Mouse (Mus musculus) hematopoietic stem cell, adult 5-6 weeks (primary cell): ENCODE measurements around the gene Nav3. TPM values are rescaled to one million over a fixed set of nuclear protein-coding genes. Genes with fewer than 3 reads are reported as not detected.

ENCODE experiments used
- ATAC-seq, 2 experiments: fragments of 125-278 bp in 1 of 2; replicated peaks in 1 of 2; 2 replicates each; pipeline ENCODE4 v1.8.0; 2016 to 2017; ENCODE audit warnings: inconsistent platforms in 2 of 2, mild to moderate bottlenecking in 2 of 2, moderate number of reproducible peaks in 2 of 2, low read depth in 1 of 2, moderate TSS enrichment in 1 of 2; ENCODE audit not compliant: low FRiP score in 2 of 2, poor library complexity in 2 of 2, severe bottlenecking in 2 of 2, insufficient read depth in 1 of 2, low TSS enrichment in 1 of 2
- total RNA-seq: library from RNA; stranded (forward); fragments of 172-1452, 232-1000 nt; gene quantifications from 2 replicates; pipeline ENCODE4 v1.2.3, GENCODE M21; 2017

Gene Nav3
- total RNA-seq, 1 experiment from 2014 or later = 0.25 TPM

DNA sequence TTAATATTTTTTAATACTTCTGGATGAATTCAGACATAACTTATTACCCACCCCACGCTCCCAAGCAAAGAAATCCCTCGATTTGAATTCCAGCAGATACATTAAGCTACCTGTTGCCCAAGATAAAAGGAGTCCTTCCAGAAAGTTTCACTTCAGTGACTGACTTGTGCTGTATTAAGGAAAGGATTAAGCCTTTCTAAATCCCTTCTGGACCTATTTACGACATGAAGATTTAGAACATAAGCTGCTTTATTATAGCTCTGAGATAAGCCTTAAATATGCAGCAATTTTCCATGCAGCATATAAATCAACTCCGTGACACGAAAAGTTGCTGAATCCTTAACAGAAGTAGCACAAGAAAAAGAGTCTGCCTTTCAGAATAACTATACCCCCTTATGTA is 732.4 kb downstream of the Nav3 start:
- ATAC-seq = no peak

DNA sequence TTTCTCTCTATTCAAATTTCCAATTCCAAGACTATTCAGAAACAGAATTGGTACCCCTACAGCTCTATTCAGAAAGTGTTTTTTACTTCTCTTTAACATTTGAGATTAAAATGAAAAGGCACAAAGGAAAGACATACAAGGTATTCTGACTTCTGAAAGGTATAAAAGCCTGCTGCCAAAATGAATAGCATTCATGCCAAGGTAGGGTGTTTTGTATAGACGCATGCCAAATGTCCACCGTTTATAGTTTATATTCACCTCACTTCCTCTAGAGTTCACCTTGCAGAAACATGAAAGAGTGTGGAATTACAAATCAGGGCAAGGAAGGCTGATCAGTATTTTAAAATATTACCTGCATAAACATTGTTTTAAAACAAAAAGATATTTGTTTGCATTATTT is 737.2 kb downstream of the Nav3 start:
- no peak for ATAC-seq

DNA sequence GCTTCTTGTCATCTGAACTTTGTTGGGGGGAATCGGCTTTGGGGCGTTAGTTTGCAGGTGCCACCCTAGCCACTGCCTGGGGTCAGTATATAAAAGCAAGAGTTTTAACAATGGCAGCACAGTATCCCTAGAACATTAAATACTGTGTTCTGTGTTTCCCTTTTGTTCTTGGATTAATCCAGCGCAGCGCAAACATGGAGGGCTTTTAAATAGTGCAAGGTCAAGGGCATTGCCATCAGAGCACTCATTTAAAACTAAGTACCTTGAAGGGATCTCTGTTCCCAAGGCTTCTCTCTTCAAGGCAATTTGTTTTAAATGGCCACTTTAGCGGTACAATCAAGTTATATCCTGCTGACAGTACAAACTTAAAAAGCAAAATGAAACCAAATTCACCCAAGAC is 737.6 kb downstream of the Nav3 start:
- ATAC-seq = no peak

DNA sequence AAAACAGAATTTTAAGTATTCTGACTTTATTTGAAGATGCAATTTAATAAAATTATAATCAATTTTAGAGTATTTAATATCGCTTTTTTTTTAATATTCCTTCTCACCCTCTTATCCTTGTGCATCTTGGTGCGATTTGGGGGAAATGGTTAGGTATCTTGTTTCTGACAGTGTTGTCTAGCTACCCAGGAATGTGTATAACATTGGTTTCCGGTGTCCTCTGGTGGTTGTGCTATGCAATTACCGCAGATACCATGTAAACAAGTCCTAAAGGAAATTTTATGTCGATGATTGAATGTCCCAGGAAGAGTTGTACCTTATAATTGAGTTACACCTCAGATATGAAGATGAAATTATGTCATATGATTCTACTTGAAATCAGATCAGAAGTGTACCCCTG is 743.0 kb downstream of the Nav3 start:
- ATAC-seq = 0 out of 4 replicates have a peak, but pooled peaks of 1 of the 2 experiments have one; percentile 27

DNA sequence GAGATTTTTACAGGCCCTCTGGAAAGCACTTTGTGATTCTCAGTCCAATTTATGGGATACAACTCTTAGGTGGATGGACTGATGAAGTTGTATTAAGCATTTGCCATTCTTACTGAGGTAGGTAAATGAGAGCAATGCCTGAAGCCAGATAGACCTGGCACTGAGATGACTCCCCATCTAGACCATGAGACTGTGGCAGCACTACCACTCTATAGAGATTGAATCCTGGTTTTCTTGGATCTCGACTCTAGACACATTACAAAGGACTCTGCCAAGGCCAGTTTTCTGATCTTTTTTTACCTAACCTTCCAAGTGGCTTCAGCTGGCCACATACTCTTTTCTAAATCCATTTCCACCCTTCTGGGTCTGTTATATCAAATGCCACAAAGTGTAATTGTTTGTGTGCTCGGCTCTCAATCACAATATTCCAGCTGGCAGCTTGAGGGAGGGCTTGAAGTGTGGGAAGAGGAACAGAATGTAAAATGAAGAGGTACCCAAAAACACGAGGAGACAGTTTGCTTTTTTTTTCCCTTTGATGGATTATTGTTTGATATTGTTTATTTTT is 756.2 kb downstream of the Nav3 start:
- ATAC-seq = no peak

DNA sequence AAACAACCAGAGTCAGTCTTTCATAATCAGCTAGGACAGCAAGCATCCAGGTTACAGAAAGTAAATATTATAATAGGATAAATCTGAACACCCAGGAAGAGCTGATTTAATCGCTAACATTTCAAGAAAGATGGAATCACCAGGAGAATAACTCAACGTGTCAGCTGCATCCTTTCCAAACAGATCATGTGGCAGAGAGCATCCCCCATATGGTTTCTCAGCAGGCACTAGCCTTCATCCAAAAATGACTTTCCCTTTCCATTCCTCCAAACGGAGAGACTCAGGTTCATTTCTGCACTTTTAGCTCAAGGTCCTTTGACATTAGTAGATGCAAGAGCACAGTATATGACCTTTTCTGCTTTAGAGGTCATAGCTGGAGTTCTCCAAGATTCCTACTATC is 765.4 kb downstream of the Nav3 start:
- ATAC-seq = no peak

DNA sequence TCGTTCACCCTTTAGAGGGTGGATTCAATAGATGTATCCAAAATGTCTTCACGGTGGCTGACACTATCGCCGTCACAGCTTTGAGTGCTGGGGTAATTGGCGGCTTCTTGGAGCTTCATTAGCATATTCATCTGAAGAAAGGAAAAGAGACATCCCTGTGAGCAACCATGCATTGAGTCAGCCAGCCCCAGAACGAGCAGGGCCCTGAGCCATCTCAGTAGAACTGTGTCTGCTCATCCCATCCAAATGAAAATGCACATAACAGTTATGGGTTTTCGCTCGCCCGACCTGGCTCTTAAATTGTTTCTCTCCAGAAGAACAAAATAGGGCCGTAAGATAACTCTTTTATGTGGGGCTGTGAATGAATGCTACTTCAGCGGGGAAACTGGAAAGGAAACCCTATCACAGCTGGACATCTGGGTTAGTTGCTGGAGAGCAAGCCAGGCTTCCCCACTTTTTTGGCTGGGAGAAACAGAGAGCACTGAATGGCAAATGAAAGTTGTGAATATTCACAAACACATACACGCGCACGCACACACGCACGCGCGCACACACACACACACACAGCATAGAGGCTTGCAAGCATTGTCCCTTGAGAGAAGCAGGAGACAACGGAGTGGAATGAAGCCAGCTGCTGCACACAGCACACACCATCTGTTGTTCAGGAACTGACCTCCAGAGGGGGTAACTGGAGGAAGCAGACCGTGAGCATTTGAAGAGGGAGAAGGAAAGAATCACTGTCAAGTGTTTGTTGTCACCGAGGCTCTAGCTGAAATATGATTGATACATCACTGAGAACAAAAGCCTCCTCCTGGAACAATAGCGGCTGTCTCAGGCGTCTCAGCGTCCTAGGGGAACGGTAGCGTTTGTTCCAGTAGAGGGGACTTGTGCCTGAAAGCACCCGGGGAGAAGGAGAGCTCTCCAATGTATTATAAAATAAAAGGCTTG is 771.6 kb downstream of the Nav3 start:
- peak; percentile 60 to 85 for ATAC-seq

DNA sequence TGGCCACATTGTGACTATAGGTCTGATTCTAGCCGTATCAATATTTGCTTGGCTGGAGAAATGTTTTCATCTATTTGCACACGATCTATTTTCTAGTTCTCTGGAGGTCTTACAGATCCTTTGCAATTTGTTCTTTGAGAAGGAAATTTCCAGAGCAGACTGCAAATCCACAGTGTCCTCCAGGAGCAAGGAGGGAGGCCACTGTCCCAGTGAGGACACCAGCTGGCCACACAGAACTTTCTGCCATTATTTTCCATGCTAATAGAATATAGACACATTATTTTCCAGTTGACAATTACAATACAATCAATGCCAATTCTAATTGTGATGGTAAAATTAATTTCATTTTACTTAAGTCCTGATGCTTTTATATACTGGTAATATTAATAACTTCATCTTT is 783.1 kb downstream of the Nav3 start:
- ATAC-seq = no peak

DNA sequence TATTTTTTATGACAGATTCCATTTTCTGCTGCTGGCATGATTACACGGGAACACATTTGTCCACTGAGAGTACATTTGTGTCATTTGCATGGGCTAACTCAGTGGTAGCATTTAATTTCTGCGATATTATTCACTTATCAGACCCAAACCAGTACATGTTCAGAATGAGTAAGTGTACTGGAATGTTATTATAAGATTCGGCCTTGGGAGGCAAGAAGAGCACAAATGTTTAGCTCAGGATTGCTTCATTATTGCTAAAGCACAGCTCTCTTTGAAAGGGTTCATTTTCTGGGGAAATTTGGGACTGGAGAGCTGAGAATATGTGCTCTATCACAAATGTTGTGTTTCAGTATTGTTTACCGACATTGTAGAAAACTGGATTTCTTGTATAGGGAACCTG is 788.6 kb downstream of the Nav3 start:
- no peak for ATAC-seq

DNA sequence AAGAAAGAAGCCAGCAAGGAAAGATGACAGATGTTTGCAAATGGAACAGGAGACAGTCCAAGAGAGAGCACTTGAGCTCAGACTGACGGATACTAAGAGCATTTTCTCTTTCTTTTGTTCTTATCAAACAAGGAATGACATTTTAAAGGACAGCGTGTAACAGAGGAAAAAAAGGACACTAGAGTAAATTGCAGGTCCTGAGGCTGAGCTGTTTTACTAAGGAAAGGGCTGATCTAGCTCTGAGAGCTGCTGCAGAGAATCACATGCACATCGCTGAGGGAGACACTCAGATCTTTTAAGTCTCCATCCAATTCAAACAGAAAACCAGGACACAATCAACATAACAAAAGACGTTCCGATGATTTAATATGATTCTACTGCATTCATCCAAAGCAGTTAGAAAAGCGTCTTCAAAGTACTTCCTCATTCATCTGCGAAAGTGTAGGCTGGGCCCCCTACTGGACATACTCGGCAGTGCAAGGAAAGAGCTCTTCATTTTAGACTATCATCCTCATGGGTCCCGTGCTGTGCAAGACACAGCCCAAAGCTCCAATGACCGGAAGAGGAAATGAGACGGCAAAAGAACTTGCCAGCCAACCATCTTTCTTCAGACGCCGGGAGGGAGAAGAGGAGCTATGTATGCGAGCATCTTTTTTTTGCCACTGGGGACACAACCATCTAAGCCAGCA is 791.2 kb downstream of the Nav3 start:
- ATAC-seq = peak; percentile 95 to 96

DNA sequence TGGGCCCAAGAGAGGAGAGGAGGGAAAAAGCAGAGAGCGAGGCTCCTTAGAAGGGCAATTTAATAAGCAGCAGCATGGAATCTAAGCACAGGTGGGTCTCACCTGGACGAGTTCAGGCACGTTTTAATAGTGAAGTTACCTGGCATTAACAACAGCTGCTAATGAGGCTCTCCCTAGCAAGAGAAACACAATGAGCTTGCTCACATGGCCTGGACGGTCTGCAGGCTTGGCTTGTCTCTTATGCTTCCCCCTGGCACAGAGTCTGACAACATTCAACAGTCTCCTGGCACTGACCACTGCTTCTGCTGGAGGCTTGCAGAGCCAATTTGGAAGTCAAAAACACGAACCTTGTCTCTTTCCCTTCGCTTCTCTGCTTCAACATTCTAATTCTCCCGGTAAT is 804.5 kb downstream of the Nav3 start:
- ATAC-seq = no peak

DNA sequence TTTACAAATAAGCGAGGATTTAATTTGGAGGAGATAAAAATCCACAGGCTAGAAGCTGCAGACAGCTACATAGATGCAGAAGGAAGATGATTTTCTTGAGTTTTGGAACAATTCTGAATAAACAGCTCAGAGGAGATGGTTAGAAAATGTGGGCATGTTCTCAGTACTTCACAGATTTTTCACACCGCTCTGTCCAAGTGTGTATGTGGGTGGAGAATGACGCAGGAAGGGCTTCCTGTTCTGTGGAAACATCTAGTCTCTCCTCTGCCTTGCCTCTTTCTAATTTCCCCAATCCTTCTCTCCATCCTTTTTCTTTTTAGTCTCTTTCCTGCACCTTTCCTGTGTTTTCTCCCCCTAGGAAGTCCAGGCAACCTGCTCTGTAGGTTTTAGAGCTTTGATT is 812.4 kb downstream of the Nav3 start:
- ATAC-seq = no peak

DNA sequence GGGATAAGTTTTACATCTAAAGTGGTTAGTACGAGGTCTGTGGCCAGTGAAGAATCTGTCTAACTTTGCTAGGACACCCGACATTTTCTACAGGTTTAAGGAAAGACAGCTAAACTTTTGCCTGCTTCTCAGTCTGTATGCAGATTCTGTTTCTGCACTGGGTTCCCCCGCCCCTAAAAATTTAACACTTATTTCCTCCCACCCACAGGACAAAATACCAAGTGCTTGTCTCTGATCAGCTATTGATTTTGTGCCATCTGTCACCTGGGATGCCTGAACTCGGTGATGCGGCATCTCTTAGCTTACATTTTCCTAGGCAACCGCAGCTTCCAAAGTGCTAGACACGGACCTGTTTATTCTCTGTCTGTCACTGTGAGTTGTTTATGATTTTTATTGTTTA is 814.2 kb downstream of the Nav3 start:
- no peak for ATAC-seq

DNA sequence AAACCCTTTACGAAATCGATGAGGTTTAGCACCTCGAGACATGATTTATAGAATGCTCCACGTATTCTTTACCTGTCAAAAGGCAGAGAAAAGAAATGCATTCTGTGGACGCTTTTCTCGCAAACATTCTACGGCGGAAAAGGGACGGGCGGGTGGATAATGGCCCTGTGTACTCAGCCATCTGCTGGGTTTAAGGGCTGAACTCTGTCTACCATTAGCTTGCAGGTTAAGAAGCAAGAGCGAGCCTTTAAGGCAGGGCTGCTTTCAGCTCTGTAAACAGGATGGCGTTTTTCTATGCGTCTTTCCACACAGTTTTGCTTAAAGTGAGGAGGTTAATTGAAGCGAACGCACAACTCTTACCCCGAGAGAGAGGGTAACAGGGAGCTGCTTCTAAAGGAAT is 818.3 kb downstream of the Nav3 start:
- no peak for ATAC-seq
